Mouse (Mus musculus): ENCODE measurements around the gene Selenoi. TPM values are rescaled to one million over a fixed set of nuclear protein-coding genes. Genes with fewer than 3 reads are reported as not detected.

The Selenoi gene
- polyA plus RNA-seq, 1 experiment from 2014 or later = 21.8 TPM

DNA sequence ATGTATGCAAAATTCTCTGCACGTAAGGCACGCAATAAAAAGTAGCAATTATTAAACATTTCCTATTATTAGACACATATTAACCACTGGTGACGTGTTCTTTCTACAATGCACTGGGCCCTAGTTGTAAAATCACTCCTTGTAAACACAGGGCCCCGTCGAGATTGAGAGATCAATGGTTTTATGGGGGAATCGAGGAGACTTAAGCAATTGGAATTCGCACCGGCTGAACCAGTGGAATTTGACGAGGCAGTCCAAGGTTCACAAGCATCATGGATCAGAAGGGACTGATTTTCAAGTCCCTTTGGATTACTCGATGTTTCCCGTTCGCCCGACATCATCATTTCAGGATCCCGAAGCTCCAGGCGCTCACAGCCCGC, 500 bp upstream of the Selenoi start:
- Histone ChIP-seq H3K4me1 (ENCODE audit: control insufficient read depth, insufficient read depth, low read length) (peaks cover 13% of the 10 kb centered on the region), H3K9me3 (ENCODE audit: control insufficient read depth, low read length) (no peaks in the 10 kb centered on the region), H3K4me2 (peak overlapping the region; percentile 52), H3K27me3 (ENCODE audit: control insufficient read depth, insufficient read depth, low read length) (no peaks in the 10 kb centered on the region), H3K36me3 (ENCODE audit: control insufficient read depth, insufficient read depth, low read length) (no peaks in the 10 kb centered on the region), H3K27ac (ENCODE audit: low read depth, low read length) (peak overlapping the region; percentile 33; the same call in 1 of the 2 replicates), H3K9ac (ENCODE audit: low read length) (peak overlapping the region; percentile 67), H3K4me3 (ENCODE audit: low read depth, low read length) (peak overlapping the region; percentile 80)
- WGBS = 51% methylated on average over 16 of the region's 16 CpGs
- DNase-seq (ENCODE audit: low spot score, missing footprints) (no peak), ATAC-seq (ENCODE audit: low FRiP score) (no peak)

GRCm38 (mm10) chr5:30233042-30233441, 661 bp downstream of the Selenoi start:
- H3K4me2 ChIP-seq = peak overlapping the region; percentile 83
- 4% methylated on average over 15 of the region's 15 CpGs for WGBS
- H3K27ac ChIP-seq (ENCODE audit: low read depth, low read length) = peak overlapping the region; percentile 80
- peaks cover 13% of the 10 kb centered on the region for H3K4me1 ChIP-seq (ENCODE audit: control insufficient read depth, insufficient read depth, low read length)
- no peak for ATAC-seq (ENCODE audit: low FRiP score)
- H3K9me3 ChIP-seq (ENCODE audit: control insufficient read depth, low read length) = no peaks in the 10 kb centered on the region
- no peaks in the 10 kb centered on the region for H3K36me3 ChIP-seq (ENCODE audit: control insufficient read depth, insufficient read depth, low read length)
- H3K4me3 ChIP-seq (ENCODE audit: low read depth, low read length) = peak overlapping the region; percentile 80
- no peaks in the 10 kb centered on the region for H3K27me3 ChIP-seq (ENCODE audit: control insufficient read depth, insufficient read depth, low read length)
- peak; percentile 94 for DNase-seq (ENCODE audit: low spot score, missing footprints)
- peak overlapping the region; percentile 79 for H3K9ac ChIP-seq (ENCODE audit: low read length)

- Histone ChIP-seq H3K36me3 (ENCODE audit: control insufficient read depth, insufficient read depth, low read length) (no peaks in the 10 kb centered on the region), H3K27me3 (ENCODE audit: control insufficient read depth, insufficient read depth, low read length) (no peaks in the 10 kb centered on the region), H3K27ac (ENCODE audit: low read depth, low read length) (no peak overlapping the region), H3K4me2 (peak overlapping the region; percentile 83; the same call in 1 of the 2 replicates), H3K9me3 (ENCODE audit: control insufficient read depth, low read length) (no peaks in the 10 kb centered on the region), H3K4me3 (ENCODE audit: low read depth, low read length) (peak overlapping the region; percentile 80; the same call in 1 of the 2 replicates), H3K9ac (ENCODE audit: low read length) (no peak overlapping the region), H3K4me1 (ENCODE audit: control insufficient read depth, insufficient read depth, low read length) (peaks cover 13% of the 10 kb centered on the region)
- peak; percentile 81 for DNase-seq (ENCODE audit: low spot score, missing footprints)
- 81% methylated on average over 8 of the region's 8 CpGs for WGBS
- no peak for ATAC-seq (ENCODE audit: low FRiP score)
These were observed 1.6 kb downstream of the Selenoi start for GRCm38 (mm10) chr5:30233979-30234378.

DNA sequence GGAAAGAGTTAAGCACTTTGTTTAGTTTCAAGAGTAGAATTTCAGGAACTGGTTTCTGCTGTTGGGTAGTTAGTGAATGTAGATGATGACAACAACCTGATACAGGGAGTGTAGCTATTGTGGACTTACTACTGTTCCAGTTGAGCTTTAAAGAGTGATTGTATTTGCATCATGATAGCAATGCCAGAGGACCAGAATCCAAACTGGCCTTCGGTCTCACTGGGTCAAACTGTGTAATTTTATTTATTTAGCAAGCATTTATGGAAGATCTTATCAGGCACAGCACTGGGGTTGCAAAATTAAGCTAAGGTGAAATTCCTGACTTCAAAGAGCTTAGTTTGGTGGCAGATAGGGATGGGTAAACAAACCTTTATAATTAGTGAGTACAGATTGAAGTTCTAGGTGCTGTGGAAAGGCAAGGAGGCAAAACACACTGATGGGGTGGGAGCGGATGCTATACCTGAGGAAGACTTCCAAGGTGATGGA, 3.3 kb downstream of the Selenoi start:
- no peaks in the 10 kb centered on the region for H3K9me3 ChIP-seq (ENCODE audit: control insufficient read depth, low read length)
- no peak overlapping the region for H3K27ac ChIP-seq (ENCODE audit: low read depth, low read length)
- H3K4me3 ChIP-seq (ENCODE audit: low read depth, low read length) = no peak overlapping the region
- no peak overlapping the region for H3K4me2 ChIP-seq
- DNase-seq (ENCODE audit: low spot score, missing footprints) = no peak
- peaks cover 13% of the 10 kb centered on the region for H3K4me1 ChIP-seq (ENCODE audit: control insufficient read depth, insufficient read depth, low read length)
- no peaks in the 10 kb centered on the region for H3K36me3 ChIP-seq (ENCODE audit: control insufficient read depth, insufficient read depth, low read length)
- no peak overlapping the region for H3K9ac ChIP-seq (ENCODE audit: low read length)
- no peaks in the 10 kb centered on the region for H3K27me3 ChIP-seq (ENCODE audit: control insufficient read depth, insufficient read depth, low read length)
- WGBS = 99% methylated on average over 2 of the region's 2 CpGs
- no peak for ATAC-seq (ENCODE audit: low FRiP score)

DNA sequence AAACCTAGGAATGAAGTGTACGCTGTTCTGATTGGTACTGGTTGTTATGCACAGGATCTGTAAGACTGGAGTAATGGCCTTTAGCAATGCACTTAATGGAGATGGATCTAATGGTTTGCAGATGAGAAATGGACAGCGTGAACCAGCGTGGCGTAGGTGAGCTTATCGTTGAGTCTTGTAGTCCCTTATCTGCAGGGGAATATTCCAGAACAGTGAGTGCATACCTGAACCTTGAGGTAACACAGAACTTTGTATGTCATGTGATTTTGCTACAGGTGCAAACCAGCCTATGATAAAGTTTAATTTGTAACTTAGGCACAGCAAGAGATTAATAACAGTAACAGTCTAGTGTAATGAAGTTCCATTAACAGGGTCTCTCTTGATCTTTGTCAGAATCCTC, 6.2 kb downstream of the Selenoi start:
- Histone ChIP-seq H3K36me3 (ENCODE audit: control insufficient read depth, insufficient read depth, low read length) (no peaks in the 10 kb centered on the region), H3K4me1 (ENCODE audit: control insufficient read depth, insufficient read depth, low read length) (peaks cover 9% of the 10 kb centered on the region), H3K27me3 (ENCODE audit: control insufficient read depth, insufficient read depth, low read length) (no peaks in the 10 kb centered on the region), H3K9ac (ENCODE audit: low read length) (no peak overlapping the region), H3K27ac (ENCODE audit: low read depth, low read length) (no peak overlapping the region), H3K4me2 (no peak overlapping the region), H3K4me3 (ENCODE audit: low read depth, low read length) (no peak overlapping the region), H3K9me3 (ENCODE audit: control insufficient read depth, low read length) (no peaks in the 10 kb centered on the region)
- ATAC-seq (ENCODE audit: low FRiP score) (no peak), DNase-seq (ENCODE audit: low spot score, missing footprints) (peak; percentile 72)
- 97% methylated on average over 5 of the region's 5 CpGs for WGBS

DNA sequence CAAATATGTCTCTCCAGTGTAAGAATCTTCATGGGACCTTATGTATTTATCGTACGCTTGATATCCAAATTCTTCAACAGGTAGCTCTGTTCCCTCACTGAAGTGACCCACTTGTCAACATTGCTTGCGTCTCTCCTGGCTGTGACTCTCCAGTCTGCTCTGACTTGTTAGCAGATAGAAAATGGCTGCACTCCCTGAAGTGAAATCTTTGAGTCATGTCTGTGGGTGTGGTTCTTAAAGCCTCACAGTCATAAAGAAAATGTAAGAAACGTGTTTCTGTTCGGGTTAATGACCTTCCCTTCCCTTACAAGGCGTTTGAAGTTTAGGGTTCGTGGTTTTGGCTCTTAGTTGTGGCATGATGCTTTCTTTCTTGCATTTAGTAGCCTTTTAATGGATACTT, 8.2 kb downstream of the Selenoi start:
- no peak overlapping the region for H3K27ac ChIP-seq (ENCODE audit: low read depth, low read length)
- WGBS = 93% methylated on average over 7 of the region's 7 CpGs
- no peaks in the 10 kb centered on the region for H3K9me3 ChIP-seq (ENCODE audit: control insufficient read depth, low read length)
- no peak overlapping the region for H3K9ac ChIP-seq (ENCODE audit: low read length)
- no peaks in the 10 kb centered on the region for H3K27me3 ChIP-seq (ENCODE audit: control insufficient read depth, insufficient read depth, low read length)
- H3K36me3 ChIP-seq (ENCODE audit: control insufficient read depth, insufficient read depth, low read length) = no peaks in the 10 kb centered on the region
- DNase-seq (ENCODE audit: low spot score, missing footprints) (peak; percentile 47), ATAC-seq (ENCODE audit: low FRiP score) (no peak)
- H3K4me1 ChIP-seq (ENCODE audit: control insufficient read depth, insufficient read depth, low read length) = no peaks in the 10 kb centered on the region
- H3K4me3 ChIP-seq (ENCODE audit: low read depth, low read length) = no peak overlapping the region
- H3K4me2 ChIP-seq = no peak overlapping the region

DNA sequence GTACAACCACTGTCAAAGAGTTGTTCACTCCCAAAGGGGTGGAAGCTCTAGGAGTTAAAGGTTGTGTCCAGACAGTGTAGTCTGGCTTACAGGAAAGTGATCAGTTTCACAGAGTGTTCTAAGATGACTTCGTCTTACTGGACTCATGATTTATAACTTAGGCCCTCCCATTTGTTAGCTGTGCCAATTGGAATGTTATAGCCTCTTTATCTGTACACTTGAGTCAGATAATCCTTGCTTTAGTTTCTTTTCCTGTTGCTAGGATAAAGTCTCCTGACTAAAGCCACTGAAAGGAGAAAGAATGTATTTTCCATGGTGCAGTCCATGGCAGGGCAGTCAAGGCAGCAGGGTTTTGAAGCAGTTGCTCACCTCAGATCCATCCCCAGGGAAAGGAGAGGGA, 10.0 kb downstream of the Selenoi start:
- ATAC-seq (ENCODE audit: low FRiP score) (no peak), DNase-seq (ENCODE audit: low spot score, missing footprints) (peak; percentile 59)
- Histone ChIP-seq H3K27ac (ENCODE audit: low read depth, low read length) (no peak overlapping the region), H3K27me3 (ENCODE audit: control insufficient read depth, insufficient read depth, low read length) (no peaks in the 10 kb centered on the region), H3K36me3 (ENCODE audit: control insufficient read depth, insufficient read depth, low read length) (no peaks in the 10 kb centered on the region), H3K4me2 (no peak overlapping the region), H3K9ac (ENCODE audit: low read length) (no peak overlapping the region), H3K9me3 (ENCODE audit: control insufficient read depth, low read length) (no peaks in the 10 kb centered on the region), H3K4me3 (ENCODE audit: low read depth, low read length) (no peak overlapping the region), H3K4me1 (ENCODE audit: control insufficient read depth, insufficient read depth, low read length) (no peaks in the 10 kb centered on the region)
- 67% methylated on average over 1 of the region's 1 CpGs for WGBS

DNA sequence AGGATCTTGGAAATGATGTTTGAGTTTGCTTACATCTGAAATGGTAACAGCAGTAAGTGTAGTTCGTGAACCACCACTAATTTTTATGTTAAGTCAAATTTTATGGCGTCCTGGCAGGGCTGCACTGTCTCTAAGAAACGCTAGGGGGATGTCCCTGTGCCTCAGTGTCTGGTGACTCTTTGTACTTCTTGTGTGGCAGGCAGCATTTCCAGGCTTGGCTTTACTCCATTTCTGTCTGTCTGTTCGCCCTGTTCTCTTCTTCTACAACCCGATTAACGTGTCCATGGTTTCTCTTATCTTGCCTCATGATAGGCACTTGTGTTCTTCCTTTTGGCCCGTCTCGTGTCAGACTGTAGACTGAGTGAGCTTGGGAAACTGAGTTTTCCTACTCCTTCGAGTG, 11.4 kb downstream of the Selenoi start:
- Histone ChIP-seq H3K9me3 (ENCODE audit: control insufficient read depth, low read length) (no peaks in the 10 kb centered on the region), H3K4me1 (ENCODE audit: control insufficient read depth, insufficient read depth, low read length) (no peaks in the 10 kb centered on the region), H3K27ac (ENCODE audit: low read depth, low read length) (no peak overlapping the region), H3K4me2 (no peak overlapping the region), H3K4me3 (ENCODE audit: low read depth, low read length) (no peak overlapping the region), H3K36me3 (ENCODE audit: control insufficient read depth, insufficient read depth, low read length) (no peaks in the 10 kb centered on the region), H3K9ac (ENCODE audit: low read length) (no peak overlapping the region), H3K27me3 (ENCODE audit: control insufficient read depth, insufficient read depth, low read length) (no peaks in the 10 kb centered on the region)
- ATAC-seq (ENCODE audit: low FRiP score) (no peak), DNase-seq (ENCODE audit: low spot score, missing footprints) (peak; percentile 75)
- 79% methylated on average over 9 of the region's 9 CpGs for WGBS

GRCm38 (mm10) chr5:30245861-30246416, 13.6 kb downstream of the Selenoi start:
- Histone ChIP-seq H3K9me3 (ENCODE audit: control insufficient read depth, low read length) (no peaks in the 10 kb centered on the region), H3K4me2 (no peak overlapping the region), H3K4me3 (ENCODE audit: low read depth, low read length) (no peak overlapping the region), H3K9ac (ENCODE audit: low read length) (no peak overlapping the region), H3K27ac (ENCODE audit: low read depth, low read length) (no peak overlapping the region), H3K36me3 (ENCODE audit: control insufficient read depth, insufficient read depth, low read length) (no peaks in the 10 kb centered on the region), H3K27me3 (ENCODE audit: control insufficient read depth, insufficient read depth, low read length) (no peaks in the 10 kb centered on the region), H3K4me1 (ENCODE audit: control insufficient read depth, insufficient read depth, low read length) (no peaks in the 10 kb centered on the region)
- ATAC-seq (ENCODE audit: low FRiP score) (no peak), DNase-seq (ENCODE audit: low spot score, missing footprints) (no peak)
- WGBS = 93% methylated on average over 9 of the region's 9 CpGs
